Mouse (Mus musculus) lung, postnatal 0 days (tissue): Measurements from ENCODE around the gene Marcksl1. TPM values are rescaled to one million over a fixed set of nuclear protein-coding genes. Genes with fewer than 3 reads are reported as not detected.

Experiments used
- ATAC-seq: fragments of 200-750 bp; cut with Nextera tagmentation; 2 replicates; pipeline ENCODE4 v1.8.0; 2017; ENCODE audit warnings: moderate library complexity
- DNase-seq: peaks from one replicate; pipeline ENCODE4 v3.0.0-alpha.2; 2016; ENCODE audit warnings: low spot score
- H3K27ac ChIP-seq: fragments of 300-500 bp; sonication (generic); 2 replicates; pipeline ENCODE4 v1.5.1; 2014; ENCODE audit warnings: antibody characterized with exemption, mild to moderate bottlenecking, low read length, mixed read lengths
- H3K27me3 ChIP-seq: fragments of 300-500 bp; sonication (generic); replicated peaks from 2 replicates; pipeline ENCODE4 v1.6.1; 2014; ENCODE audit warnings: low read length, mixed read lengths; ENCODE audit not compliant: insufficient read depth
- H3K36me3 ChIP-seq: fragments of 300-500 bp; sonication (generic); 2 replicates; pipeline ENCODE4 v1.6.1; 2014; ENCODE audit warnings: low read length, mixed read lengths; ENCODE audit not compliant: insufficient read depth
- H3K4me1 ChIP-seq: fragments of 300-500 bp; sonication (generic); 2 replicates; pipeline ENCODE4 v1.6.1; 2014; ENCODE audit warnings: antibody characterized with exemption, low read depth, low read length, mixed read lengths; ENCODE audit not compliant: insufficient read depth
- H3K4me2 ChIP-seq: fragments of 300-500 bp; sonication (generic); replicated peaks from 2 replicates; pipeline ENCODE4 v1.6.1; 2014; ENCODE audit warnings: low read depth, mild to moderate bottlenecking, low read length, moderate library complexity, mixed read lengths
- H3K4me3 ChIP-seq: fragments of 300-500 bp; sonication (generic); 2 replicates; pipeline ENCODE4 v1.5.1; 2014; ENCODE audit warnings: low read depth, low read length
- H3K9ac ChIP-seq: fragments of 300-500 bp; sonication (generic); replicated peaks from 2 replicates; pipeline ENCODE4 v1.6.1; 2014; ENCODE audit warnings: low read depth, mild to moderate bottlenecking
- H3K9me3 ChIP-seq: fragments of 300-500 bp; sonication (generic); 2 replicates; pipeline ENCODE4 v1.6.1; 2016; ENCODE audit warnings: low read length, mixed read lengths
- CTCF ChIP-seq: IDR thresholded peaks from 2 replicates; pipeline ENCODE4 v1.5.1; 2016; ENCODE audit warnings: antibody characterized with exemption, mild to moderate bottlenecking
- EP300 ChIP-seq: IDR thresholded peaks from 2 replicates; pipeline ENCODE4 v1.6.1; 2016; ENCODE audit warnings: antibody characterized with exemption, mild to moderate bottlenecking, control low read depth
- WGBS: fragments of 180-500 bp; shearing (Covaris S2); extraction: QIAGEN DNeasy Blood & Tissue Kit; methylation state at CpG from one replicate; pipeline ENCODE4 v1.1.7; 2014; 5-methylcytosine and 5-hydroxymethylcytosine counted together
- polyA plus RNA-seq: library from polyadenylated mRNA; unstranded; fragments of >200 nt; fragmentation: Nextera tagmentation; extraction: Ambion mirVana; gene quantifications from 2 replicates; pipeline ENCODE4 v1.2.1, GENCODE M21; 2015

Marcksl1 gene
- 175 and 224 TPM in 2 replicates for polyA plus RNA-seq

DNA sequence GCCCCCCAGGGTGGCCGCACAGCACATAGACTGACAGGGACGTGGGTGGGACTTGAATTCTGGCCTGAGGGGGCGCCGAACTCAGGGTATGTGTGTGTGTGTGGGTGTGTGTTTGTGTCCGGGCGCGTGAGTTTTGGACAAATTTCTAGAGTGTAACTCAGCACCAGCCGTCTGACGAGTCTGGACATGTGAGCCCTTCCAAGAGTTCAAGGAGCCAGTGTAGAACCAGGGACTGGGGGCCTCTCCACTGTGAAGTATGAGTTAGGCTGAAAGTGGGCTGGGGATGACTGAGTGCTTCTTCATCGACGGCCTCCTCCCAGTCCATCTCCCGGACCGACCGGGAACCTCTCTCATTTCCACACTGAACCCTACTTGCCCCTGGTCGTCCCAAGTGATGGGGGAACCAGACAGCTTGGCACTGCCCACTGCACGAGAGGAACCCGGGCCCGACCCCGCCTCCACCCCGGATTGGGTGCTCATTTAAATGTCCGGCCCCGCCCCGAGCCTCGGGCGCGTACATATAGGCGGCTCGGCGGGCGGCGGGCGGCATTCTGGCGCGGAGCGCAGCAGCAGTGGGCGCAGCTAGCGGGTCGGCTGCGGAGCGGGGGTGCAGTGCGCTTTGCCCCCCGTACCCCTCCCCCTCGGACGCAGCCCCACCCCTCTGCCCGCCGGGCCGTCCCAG is at the start of gene Marcksl1:
Gene Marcksl1 (plus strand): TSS at position 496 of the 682 bp plus-strand sequence.
- no peaks in the 10 kb centered on the region for H3K27me3 ChIP-seq
- peak; percentile 90 for ATAC-seq
- TF ChIP-seq EP300 (no peak), CTCF (peak; percentile 32; the same call in 1 of the 2 replicates)
- 8% methylated on average over 36 of the region's 47 CpGs for WGBS
- no peaks in the 10 kb centered on the region for H3K36me3 ChIP-seq
- H3K9ac ChIP-seq = peak within 1 kb of the TSS; percentile 87
- H3K4me2 ChIP-seq = peak within 1 kb of the TSS; percentile 98
- DNase-seq = peak; percentile 93
- peak within 1 kb of the TSS; percentile 80 for H3K27ac ChIP-seq
- H3K9me3 ChIP-seq = no peaks in the 10 kb centered on the region
- no peaks in the 10 kb centered on the region for H3K4me1 ChIP-seq
- H3K4me3 ChIP-seq = peak within 1 kb of the TSS; percentile 91

DNA sequence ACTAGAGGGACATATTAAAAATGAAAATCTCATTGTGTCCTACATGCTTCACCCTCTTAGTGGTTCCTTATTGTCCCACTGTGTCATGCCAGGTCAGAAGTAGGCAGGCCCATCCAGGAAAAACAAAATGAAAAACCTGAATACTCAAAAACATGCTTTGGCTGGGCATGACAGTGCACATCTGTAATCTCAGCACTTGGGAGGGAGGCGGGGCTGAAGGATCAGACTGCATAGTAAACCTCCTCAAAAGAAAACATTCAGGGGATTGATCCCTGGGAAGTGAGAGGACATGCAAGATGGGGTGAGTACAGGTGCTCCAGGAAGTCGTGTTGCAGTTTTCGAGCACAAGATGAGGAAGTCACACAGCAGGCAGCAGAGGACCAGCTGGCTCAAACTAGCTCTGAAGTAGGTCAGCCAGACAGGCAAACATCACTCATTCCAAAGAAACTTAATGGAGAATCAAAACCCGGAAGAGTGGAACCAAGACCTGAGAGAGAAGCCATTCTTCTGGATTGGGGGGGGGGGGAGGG is 49.0 kb upstream of the Marcksl1 start:
- ATAC-seq (no peak), DNase-seq (no peak)
- H3K9ac ChIP-seq = no peak overlapping the region
- no peaks in the 10 kb centered on the region for H3K27me3 ChIP-seq
- TF ChIP-seq CTCF (no peak), EP300 (no peak)
- peaks cover 38% of the 10 kb centered on the region for H3K36me3 ChIP-seq
- 70% methylated on average over 4 of the region's 4 CpGs for WGBS
- no peak overlapping the region for H3K4me3 ChIP-seq
- H3K4me1 ChIP-seq = peaks cover 3% of the 10 kb centered on the region; the same call in 1 of the 2 replicates
- H3K27ac ChIP-seq = no peak overlapping the region
- H3K4me2 ChIP-seq = no peak overlapping the region
- no peaks in the 10 kb centered on the region for H3K9me3 ChIP-seq

DNA sequence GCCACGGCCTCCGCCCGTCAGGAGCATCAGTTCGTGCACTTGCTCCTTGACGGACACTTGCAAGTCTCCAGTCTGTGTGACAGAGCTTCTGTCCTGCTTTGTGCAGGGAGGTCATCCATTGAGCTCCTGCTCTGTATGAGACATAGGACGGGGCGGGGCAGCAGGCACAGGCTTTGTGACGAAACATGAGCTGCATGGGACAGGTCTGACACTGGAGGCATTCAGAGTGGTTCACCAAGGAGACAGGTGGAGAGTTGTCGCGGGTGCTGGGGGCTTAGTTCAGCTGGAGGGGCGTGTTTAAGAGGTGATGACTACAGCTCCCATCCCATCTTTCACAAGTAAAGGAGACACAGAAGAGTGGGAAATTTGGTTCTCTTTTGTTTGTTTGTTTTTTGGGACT is 37.3 kb upstream of the Marcksl1 start:
- H3K4me2 ChIP-seq = no peak overlapping the region
- DNase-seq = no peak
- H3K27me3 ChIP-seq = no peaks in the 10 kb centered on the region
- no peak for TF ChIP-seq EP300
- H3K27ac ChIP-seq = no peak overlapping the region
- WGBS = 90% methylated on average over 11 of the region's 11 CpGs
- ATAC-seq = no peak
- no peaks in the 10 kb centered on the region for H3K9me3 ChIP-seq
- peaks cover 46% of the 10 kb centered on the region for H3K36me3 ChIP-seq
- H3K4me1 ChIP-seq = no peaks in the 10 kb centered on the region
- H3K4me3 ChIP-seq = no peak overlapping the region
- no peak overlapping the region for H3K9ac ChIP-seq

DNA sequence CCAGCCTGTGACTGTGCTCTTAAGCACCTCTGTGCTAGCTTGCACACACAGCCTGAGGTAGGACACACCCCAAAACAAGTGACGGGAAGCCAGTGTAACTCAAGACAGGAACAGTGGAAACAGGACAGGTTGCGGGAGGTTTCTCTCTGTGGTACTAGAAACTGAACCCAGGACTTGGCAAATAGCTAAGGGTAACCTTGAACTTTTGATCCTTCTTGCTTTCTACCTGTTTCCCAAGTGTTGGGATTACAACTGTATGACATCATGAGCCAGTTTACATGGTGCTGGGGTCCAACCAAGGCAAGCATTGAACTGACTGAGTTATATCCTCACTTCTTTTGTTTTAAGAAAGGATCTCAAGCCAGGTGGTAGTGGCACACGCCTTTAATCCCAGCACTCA is 33.5 kb upstream of the Marcksl1 start:
- 83% methylated on average over 3 of the region's 3 CpGs for WGBS
- Histone ChIP-seq H3K4me1 (no peaks in the 10 kb centered on the region), H3K36me3 (peaks cover 34% of the 10 kb centered on the region), H3K27ac (no peak overlapping the region), H3K9me3 (no peaks in the 10 kb centered on the region), H3K4me3 (no peak overlapping the region), H3K27me3 (no peaks in the 10 kb centered on the region), H3K9ac (no peak overlapping the region), H3K4me2 (no peak overlapping the region)
- TF ChIP-seq EP300 (no peak), CTCF (no peak)
- ATAC-seq (no peak), DNase-seq (no peak)

DNA sequence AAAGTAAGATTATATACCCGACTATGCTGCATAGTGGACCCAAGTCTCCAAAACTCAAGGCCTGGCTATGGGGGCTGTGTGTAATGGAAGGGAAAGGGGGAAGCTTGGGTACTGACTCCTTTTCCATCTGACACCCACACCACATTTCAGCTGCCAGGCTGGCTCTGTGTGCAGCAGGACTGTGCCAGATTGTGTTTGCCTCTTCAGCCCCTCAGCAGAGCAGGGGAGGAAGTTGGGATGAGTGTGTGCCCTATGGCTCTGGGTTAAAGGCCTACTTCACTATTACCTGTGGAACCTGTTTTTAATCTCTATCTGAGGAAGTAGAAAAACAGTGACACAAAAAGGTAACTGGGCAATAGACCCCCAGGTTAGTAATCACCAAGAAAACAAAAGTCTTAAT is 32.3 kb upstream of the Marcksl1 start:
- H3K36me3 ChIP-seq = peaks cover 47% of the 10 kb centered on the region
- DNase-seq = peak; percentile 45
- WGBS = 86% methylated on average over 1 of the region's 1 CpGs

DNA sequence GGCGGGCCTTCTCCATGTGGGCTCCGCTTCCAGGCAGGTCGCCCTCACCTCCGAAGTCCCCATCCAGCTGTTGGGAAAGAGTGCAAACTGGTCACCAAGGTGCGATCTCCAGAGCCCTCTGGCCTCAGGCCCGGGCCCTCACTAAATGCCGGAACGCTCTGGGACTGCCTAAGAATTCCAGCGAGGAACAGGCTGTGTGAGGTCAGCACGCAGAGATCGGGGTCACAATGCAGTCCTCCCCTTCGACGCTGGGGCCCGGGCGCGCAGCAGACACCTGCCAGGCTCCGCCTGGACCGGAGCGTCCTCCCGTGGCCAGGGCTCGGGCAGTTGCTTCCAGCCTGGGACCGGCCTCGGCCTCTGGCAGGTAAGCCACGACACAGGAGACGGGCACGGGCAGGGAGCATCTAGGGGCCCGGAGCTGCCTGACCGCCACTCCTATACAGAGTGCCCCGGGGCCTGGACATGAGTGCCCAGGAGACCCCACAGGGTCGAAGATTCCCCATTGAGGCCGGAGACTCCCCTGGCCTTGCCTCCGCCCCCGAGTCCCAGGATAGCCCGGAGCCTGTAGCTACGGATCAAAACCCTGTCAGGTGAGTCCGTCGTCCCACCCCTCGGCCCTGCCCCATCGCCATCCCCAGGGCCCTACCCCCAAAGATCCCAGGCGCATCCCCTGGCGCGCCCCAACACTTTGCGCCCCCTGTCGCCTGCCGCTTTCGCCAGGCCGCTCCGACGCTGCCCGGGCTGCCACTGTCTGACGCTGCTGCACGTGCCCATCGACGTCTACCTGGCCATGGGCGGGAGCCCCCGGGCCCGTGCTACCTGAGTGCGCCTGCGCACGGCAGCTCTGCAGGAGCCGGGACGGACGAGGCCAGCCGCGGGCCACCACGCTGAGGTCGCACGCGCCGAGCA is 22.2 kb upstream of the Marcksl1 start, which contains the start of the genes Tssk3 and Fam229a:
Gene Tssk3 (minus strand): TSS at position 51 of the 909 bp plus-strand sequence.
Gene Fam229a (plus strand): TSS at position 219 of the 909 bp plus-strand sequence.
- DNase-seq (peak; percentile 75), ATAC-seq (peak; percentile 81)
- Histone ChIP-seq H3K9ac (peak within 1 kb of the TSS; percentile 26; the same call in 1 of the 2 replicates), H3K4me2 (peak within 1 kb of the TSS; percentile 46), H3K27me3 (peaks cover 4% of the 10 kb centered on the region; the same call in 1 of the 2 replicates), H3K4me1 (peaks cover 8% of the 10 kb centered on the region; the same call in 1 of the 2 replicates), H3K9me3 (no peaks in the 10 kb centered on the region), H3K36me3 (peaks cover 17% of the 10 kb centered on the region), H3K4me3 (peak within 1 kb of the TSS; percentile 4), H3K27ac (no peak within 1 kb of the TSS)
- no peak for TF ChIP-seq EP300
- TF ChIP-seq CTCF = peak; percentile 51
- 6% methylated on average over 61 of the region's 70 CpGs for WGBS

More for the DNA sequence above, 32.3 kb upstream of the Marcksl1 start:
- no peak overlapping the region for H3K4me2 ChIP-seq
- H3K4me1 ChIP-seq = no peaks in the 10 kb centered on the region
- ATAC-seq = peak; percentile 50; the same call in 1 of the 2 replicates
- no peak overlapping the region for H3K4me3 ChIP-seq
- H3K9me3 ChIP-seq = no peaks in the 10 kb centered on the region
- H3K9ac ChIP-seq = no peak overlapping the region
- no peaks in the 10 kb centered on the region for H3K27me3 ChIP-seq
- no peak overlapping the region for H3K27ac ChIP-seq
- TF ChIP-seq EP300 (no peak), CTCF (no peak)
